Mouse (Mus musculus) fibroblast of lung, adult 2 months (primary cell): ENCODE data around the gene Ldlrap1.
"Not testable (repeated sequence)": the region's sequence is repeated elsewhere in the genome, so short reads cannot be mapped to it uniquely, and the experiment has no call there.

Experiments
- DNase-seq: peaks from one replicate; pipeline ENCODE4 v3.0.0-alpha.2; 2011; ENCODE audit warnings: low read depth

Ldlrap1 gene

GRCm38 (mm10) chr4:134767426-134768225 is at the start of gene Ldlrap1:
Ldlrap1 (minus strand) TSS chr4:134768024.
- DNase-seq = no peak

- no peak for DNase-seq
Measured at GRCm38 (mm10) chr4:134814229-134814571, 46.4 kb upstream of the Ldlrap1 start.

- DNase-seq = no peak
Measured at GRCm38 (mm10) chr4:134813406-134814228, 45.8 kb upstream of the Ldlrap1 start.

GRCm38 (mm10) chr4:134804765-134805164 is 36.9 kb upstream of the Ldlrap1 start:
- DNase-seq = peak; percentile 92

- no peak for DNase-seq
Measured at GRCm38 (mm10) chr4:134802765-134803164, 34.9 kb upstream of the Ldlrap1 start.

GRCm38 (mm10) chr4:134802155-134802554 is 34.3 kb upstream of the Ldlrap1 start:
- no peak for DNase-seq

- no peak for DNase-seq
Measured at GRCm38 (mm10) chr4:134800693-134801092, 32.9 kb upstream of the Ldlrap1 start.

- DNase-seq = no peak
Measured at GRCm38 (mm10) chr4:134800098-134800497, 32.3 kb upstream of the Ldlrap1 start.

- no peak for DNase-seq
Measured at GRCm38 (mm10) chr4:134799272-134799671, 31.4 kb upstream of the Ldlrap1 start.

- no peak for DNase-seq
Measured at GRCm38 (mm10) chr4:134798861-134799260, 31.0 kb upstream of the Ldlrap1 start.

- DNase-seq = no peak
Measured at GRCm38 (mm10) chr4:134797621-134798020, 29.8 kb upstream of the Ldlrap1 start.

GRCm38 (mm10) chr4:134796581-134797361 is 28.9 kb upstream of the Ldlrap1 start:
- DNase-seq = no peak

- no peak for DNase-seq
Measured at GRCm38 (mm10) chr4:134795819-134796485, 28.1 kb upstream of the Ldlrap1 start.

- DNase-seq = not testable (repeated sequence)
Measured at GRCm38 (mm10) chr4:134794959-134795358, 27.1 kb upstream of the Ldlrap1 start.

- DNase-seq = peak; percentile 37
Measured at GRCm38 (mm10) chr4:134793213-134793956, 25.6 kb upstream of the Ldlrap1 start.

GRCm38 (mm10) chr4:134791731-134792130 is 23.9 kb upstream of the Ldlrap1 start:
- DNase-seq = no peak

GRCm38 (mm10) chr4:134786946-134787345 is 19.1 kb upstream of the Ldlrap1 start:
- DNase-seq = no peak

GRCm38 (mm10) chr4:134784701-134785100 is 16.9 kb upstream of the Ldlrap1 start:
- DNase-seq = no peak

- no peak for DNase-seq
Measured at GRCm38 (mm10) chr4:134779136-134779934, 11.5 kb upstream of the Ldlrap1 start.

GRCm38 (mm10) chr4:134776246-134776645 is 8.4 kb upstream of the Ldlrap1 start:
- no peak for DNase-seq
